Mouse (Mus musculus) thymus, adult 2 months (tissue): ENCODE results near the gene Hoxb13.

Experiments
- CTCF ChIP-seq: fragments of 200-500 bp; IDR thresholded peaks from 2 replicates; pipeline ENCODE4 v1.5.1; 2012; ENCODE audit warnings: mild to moderate bottlenecking, control low read depth, low read length, moderate library complexity, borderline replicate concordance; ENCODE audit not compliant: control insufficient read depth, poor library complexity, insufficient read depth; ENCODE audit errors: extremely low read depth
- POLR2A ChIP-seq: fragments of 200-500 bp; IDR thresholded peaks from 2 replicates; pipeline ENCODE4 v1.6.1; 2012; ENCODE audit warnings: mild to moderate bottlenecking, low read length, control low read depth, moderate library complexity; ENCODE audit not compliant: control insufficient read depth, poor library complexity, insufficient read depth; ENCODE audit errors: extremely low read depth

DNA sequence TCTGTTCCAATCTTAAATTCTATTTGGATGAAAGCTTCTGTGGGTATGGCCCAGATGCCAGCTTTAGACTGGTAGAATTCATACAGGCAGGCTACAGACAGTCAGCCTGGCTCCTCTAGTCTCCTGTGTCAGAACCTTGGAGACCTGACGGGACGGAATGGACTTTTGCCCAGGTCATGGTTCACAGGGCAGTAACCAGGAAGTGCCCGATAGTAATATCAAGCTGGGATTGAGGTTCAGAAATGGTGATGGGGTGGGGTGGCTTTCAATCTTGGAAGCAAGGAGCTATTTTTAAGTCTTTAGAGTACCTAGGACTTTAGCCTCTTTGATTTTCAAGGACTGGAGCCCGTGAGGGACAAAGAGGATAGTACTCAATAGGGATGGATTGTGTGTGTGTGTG, 6.8 kb upstream of the Hoxb13 start:
- no peak for TF ChIP-seq POLR2A
- no peak for TF ChIP-seq CTCF
